In the genomic region with DNA sequence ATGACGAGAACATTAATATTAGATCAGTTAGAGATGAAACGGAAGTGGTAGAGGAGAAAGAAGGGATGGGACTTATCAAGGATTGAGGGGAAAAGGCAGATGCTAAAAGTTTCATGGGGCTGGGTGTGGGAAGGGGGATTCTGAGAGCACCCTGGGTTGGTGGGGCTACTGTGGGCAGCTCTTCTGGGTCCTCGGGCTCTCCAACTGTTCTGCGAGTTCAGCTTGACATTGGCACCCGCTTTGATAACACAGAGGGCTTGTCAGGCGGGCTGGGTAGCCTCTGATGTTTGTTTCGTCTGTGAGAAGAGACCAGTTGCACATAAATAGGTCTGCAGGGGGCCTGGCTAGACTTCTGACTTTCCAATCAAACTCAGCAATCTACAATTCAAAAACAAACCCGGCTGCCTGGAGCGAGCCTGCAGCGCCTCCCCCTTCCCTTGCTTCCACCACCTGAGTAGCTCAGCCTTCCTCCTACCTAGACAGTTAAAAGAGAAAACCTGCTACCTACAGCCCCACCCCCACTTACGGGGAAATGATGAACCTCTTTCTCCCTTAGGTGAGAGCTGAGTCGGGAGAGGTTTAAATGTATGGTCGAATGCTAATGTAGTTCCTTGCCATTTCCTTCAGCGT, we compare ENCODE assay signal across 10 mouse cellular contexts.
DNase-seq lines count a peak whose midpoint lies in the region; ATAC-seq lines count a peak whose summit lies in the region.
"Had no signal": no experiment of that assay in that cellular context is flagged by ENCODE, and none has a peak within 500 bp of the region (broad histone marks: within the 10 kb centered on the region; RNA-seq: fewer than 3 reads in every experiment).

No protein-coding gene starts in this region.

- DNase-seq in midbrain, embryonic 11.5 days (ENCODE audit: low spot score, missing footprints), result peak; percentile 85
- DNase-seq in midbrain, embryonic 10.5 days (ENCODE audit: low spot score), result no peak
- peak; percentile 44 for DNase-seq in kidney, adult 9 months
- DNase-seq in gastrocnemius, adult 18-20 months (ENCODE audit: low spot score), result no peak
- DNase-seq in thymus, postnatal 25 days, result no peak
- DNase-seq: adrenal gland, postnatal 10 days; cerebellum, adult 8-10 months had no signal

- 5% methylated on average over 14 of the region's 14 CpGs for WGBS in midbrain, embryonic 11.5 days
- WGBS in midbrain, embryonic 10.5 days, result 5% methylated on average over 14 of the region's 14 CpGs
- WGBS in embryonic facial prominence, embryonic 13.5 days, result 1% methylated on average over 14 of the region's 14 CpGs
- WGBS in neural tube, embryonic 15.5 days, result 2% methylated on average over 14 of the region's 14 CpGs

- H3K4me3 ChIP-seq in midbrain, embryonic 11.5 days (ENCODE audit: low read depth, low read length), result no peak overlapping the region
- no peak overlapping the region for H3K4me3 ChIP-seq in midbrain, embryonic 10.5 days
- H3K4me3 ChIP-seq in embryonic facial prominence, embryonic 13.5 days, result no peak overlapping the region
- no peak overlapping the region for H3K4me3 ChIP-seq in neural tube, embryonic 15.5 days (replicated peaks)
- H3K4me3 ChIP-seq: liver, embryonic 15.5 days had no signal

- no peak for ATAC-seq in midbrain, embryonic 11.5 days (ENCODE audit: low FRiP score)
- ATAC-seq in embryonic facial prominence, embryonic 13.5 days (ENCODE audit: insufficient number of reproducible peaks, insufficient read depth, low FRiP score, low TSS enrichment, low read depth), result no peak
- no peak for ATAC-seq in neural tube, embryonic 15.5 days (ENCODE audit: low FRiP score)

- H3K4me1 ChIP-seq in midbrain, embryonic 11.5 days (ENCODE audit: control insufficient read depth, insufficient read depth, low read length), result no peaks in the 10 kb centered on the region
- peaks cover 16% of the 10 kb centered on the region for H3K4me1 ChIP-seq in midbrain, embryonic 10.5 days
- H3K4me1 ChIP-seq in embryonic facial prominence, embryonic 13.5 days, result peaks cover 7% of the 10 kb centered on the region
- H3K4me1 ChIP-seq in neural tube, embryonic 15.5 days, result peaks cover 19% of the 10 kb centered on the region
- H3K4me1 ChIP-seq: liver, embryonic 15.5 days had no signal

- H3K27ac ChIP-seq in midbrain, embryonic 11.5 days (ENCODE audit: low read depth, low read length), result no peak overlapping the region
- H3K27ac ChIP-seq in midbrain, embryonic 10.5 days (replicated peaks), result no peak overlapping the region
- H3K27ac ChIP-seq in embryonic facial prominence, embryonic 13.5 days, result no peak overlapping the region
- H3K27ac ChIP-seq in neural tube, embryonic 15.5 days (replicated peaks), result no peak overlapping the region
- H3K27ac ChIP-seq: liver, embryonic 15.5 days had no signal

- H3K4me2 ChIP-seq in midbrain, embryonic 11.5 days, result no peak overlapping the region
- H3K4me2 ChIP-seq in embryonic facial prominence, embryonic 13.5 days, result peak overlapping the region; percentile 39
- peak overlapping the region; percentile 38 for H3K4me2 ChIP-seq in neural tube, embryonic 15.5 days
- H3K4me2 ChIP-seq: liver, embryonic 15.5 days had no signal

- no peaks in the 10 kb centered on the region for H3K36me3 ChIP-seq in midbrain, embryonic 11.5 days (ENCODE audit: control insufficient read depth, insufficient read depth, low read length)
- no peaks in the 10 kb centered on the region for H3K36me3 ChIP-seq in midbrain, embryonic 10.5 days
- no peaks in the 10 kb centered on the region for H3K36me3 ChIP-seq in embryonic facial prominence, embryonic 13.5 days
- H3K36me3 ChIP-seq in neural tube, embryonic 15.5 days, result no peaks in the 10 kb centered on the region
- H3K36me3 ChIP-seq: liver, embryonic 15.5 days had no signal

- no peaks in the 10 kb centered on the region for H3K9me3 ChIP-seq in midbrain, embryonic 11.5 days (ENCODE audit: control insufficient read depth, low read length)
- H3K9me3 ChIP-seq in midbrain, embryonic 10.5 days (replicated peaks), result no peaks in the 10 kb centered on the region
- H3K9me3 ChIP-seq in embryonic facial prominence, embryonic 13.5 days, result no peaks in the 10 kb centered on the region
- no peaks in the 10 kb centered on the region for H3K9me3 ChIP-seq in neural tube, embryonic 15.5 days (replicated peaks)
- H3K9me3 ChIP-seq: liver, embryonic 15.5 days had no signal

- H3K27me3 ChIP-seq in midbrain, embryonic 11.5 days (ENCODE audit: control insufficient read depth, insufficient read depth, low read length), result peaks cover 12% of the 10 kb centered on the region; the same call in 1 of the 2 replicates
- H3K27me3 ChIP-seq in midbrain, embryonic 10.5 days (ENCODE audit: low read depth, poor library complexity, severe bottlenecking), result peaks cover 70% of the 10 kb centered on the region
- H3K27me3 ChIP-seq in embryonic facial prominence, embryonic 13.5 days, result peaks cover 50% of the 10 kb centered on the region
- H3K27me3 ChIP-seq in neural tube, embryonic 15.5 days (replicated peaks), result peaks cover 11% of the 10 kb centered on the region

- no peak overlapping the region for H3K9ac ChIP-seq in midbrain, embryonic 11.5 days (ENCODE audit: low read length)
- H3K9ac ChIP-seq in embryonic facial prominence, embryonic 13.5 days, result no peak overlapping the region
- no peak overlapping the region for H3K9ac ChIP-seq in neural tube, embryonic 15.5 days (replicated peaks)
- H3K9ac ChIP-seq: liver, embryonic 15.5 days had no signal

Comparison
In these comparisons a context has a peak if more than half of its experiments do, and no peak if none do; other contexts are left out.
1. DNase-seq: peak in midbrain, embryonic 11.5 days (single experiment) and kidney, adult 9 months (single experiment); none in midbrain, embryonic 10.5 days (single experiment), gastrocnemius, adult 18-20 months (single experiment) and thymus, postnatal 25 days (single experiment).